Mouse (Mus musculus) forebrain, embryonic 14.5 days (tissue): ENCODE results near the gene Naip6. TPM values are rescaled to one million over a fixed set of nuclear protein-coding genes. Genes with fewer than 3 reads are reported as not detected.
"Not testable (repeated sequence)": the region's sequence is repeated elsewhere in the genome, so short reads cannot be mapped to it uniquely, and the experiment has no call there.

Experiments
- ATAC-seq: fragments of 200-750 bp; cut with Nextera tagmentation; 2 replicates; pipeline ENCODE4 v1.8.0; 2017; ENCODE audit warnings: mild to moderate bottlenecking, moderate library complexity
- DNase-seq: peaks from one replicate; pipeline ENCODE4 v3.0.0-alpha.2; 2015; ENCODE audit warnings: low spot score
- H3K27ac ChIP-seq: fragments of 300-500 bp; sonication (generic); 2 replicates; pipeline ENCODE4 v1.5.1; 2014; ENCODE audit warnings: low read depth, mild to moderate bottlenecking, control low read depth, low read length, moderate library complexity
- H3K27me3 ChIP-seq: fragments of 300-500 bp; sonication (generic); replicated peaks from 2 replicates; pipeline ENCODE4 v1.6.1; 2014; ENCODE audit warnings: low read length, control low read depth, mixed read lengths; ENCODE audit not compliant: control insufficient read depth, insufficient read depth
- H3K36me3 ChIP-seq: fragments of 300-500 bp; sonication (generic); 2 replicates; pipeline ENCODE4 v1.6.1; 2014; ENCODE audit warnings: low read length, control low read depth; ENCODE audit not compliant: control insufficient read depth, insufficient read depth
- H3K4me1 ChIP-seq: fragments of 300-500 bp; sonication (generic); 2 replicates; pipeline ENCODE4 v1.6.1; 2014; ENCODE audit warnings: antibody characterized with exemption, low read length, control low read depth; ENCODE audit not compliant: control insufficient read depth, insufficient read depth
- H3K4me2 ChIP-seq: fragments of 300-500 bp; sonication (generic); 2 replicates; pipeline ENCODE4 v1.6.1; 2014; ENCODE audit warnings: mild to moderate bottlenecking, control low read depth, low read length
- H3K4me3 ChIP-seq: fragments of 300-500 bp; sonication (generic); 2 replicates; pipeline ENCODE4 v1.5.1; 2014; ENCODE audit warnings: low read depth, low read length, control low read depth
- H3K9ac ChIP-seq: fragments of 300-500 bp; sonication (generic); 2 replicates; pipeline ENCODE4 v1.6.1; 2014; ENCODE audit warnings: mild to moderate bottlenecking, low read length, control low read depth, moderate library complexity
- H3K9me3 ChIP-seq: fragments of 300-500 bp; sonication (generic); replicated peaks from 2 replicates; pipeline ENCODE4 v1.6.1; 2016; ENCODE audit warnings: low read length, control low read depth, mixed read lengths; ENCODE audit not compliant: control insufficient read depth
- WGBS: fragments of 180-500 bp; shearing (Covaris S2); extraction: QIAGEN DNeasy Blood & Tissue Kit; methylation state at CpG from one replicate; pipeline ENCODE4 v1.1.7; 2014; 5-methylcytosine and 5-hydroxymethylcytosine counted together
- polyA plus RNA-seq: library from polyadenylated mRNA; unstranded; fragments of >200 nt; fragmentation: Nextera tagmentation; extraction: Ambion mirVana; gene quantifications from 2 replicates; pipeline ENCODE4 v1.2.1, GENCODE M21; 2014

Gene Naip6
- polyA plus RNA-seq, 1 experiment from 2014 or later, result not detected

DNA sequence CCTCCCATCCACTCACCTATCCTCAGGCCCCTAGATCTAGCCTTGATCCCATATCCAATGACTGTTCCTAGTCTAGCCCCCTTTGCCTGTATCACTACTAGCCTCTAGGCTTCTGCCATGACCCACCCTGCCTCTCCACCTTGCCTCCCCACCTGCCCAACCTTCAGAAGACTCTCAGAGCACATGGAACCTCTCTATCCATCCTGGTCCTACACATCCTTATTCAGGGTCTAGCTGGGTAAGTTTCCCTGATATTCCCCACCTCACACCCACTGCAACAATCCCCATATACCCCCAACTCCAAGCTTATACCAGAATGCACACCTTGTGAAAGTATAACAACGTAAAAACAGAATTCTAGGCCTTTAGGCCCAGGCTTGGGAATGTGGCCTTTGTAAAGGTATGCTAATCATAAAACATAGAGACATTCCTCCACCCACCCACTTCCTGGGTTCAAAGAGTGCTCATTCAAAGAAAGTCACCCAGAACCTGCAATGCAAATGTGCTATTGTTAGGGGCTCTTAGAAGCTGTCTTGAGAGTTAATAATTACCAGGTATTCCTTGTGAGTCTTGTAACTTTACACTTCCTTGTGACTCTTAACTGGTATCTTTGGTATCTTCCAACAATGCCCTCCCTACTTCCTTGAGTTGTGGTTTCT is 45.9 kb downstream of the Naip6 start:
- WGBS, result no CpG with 5 or more reads among the region's 1 CpGs

DNA sequence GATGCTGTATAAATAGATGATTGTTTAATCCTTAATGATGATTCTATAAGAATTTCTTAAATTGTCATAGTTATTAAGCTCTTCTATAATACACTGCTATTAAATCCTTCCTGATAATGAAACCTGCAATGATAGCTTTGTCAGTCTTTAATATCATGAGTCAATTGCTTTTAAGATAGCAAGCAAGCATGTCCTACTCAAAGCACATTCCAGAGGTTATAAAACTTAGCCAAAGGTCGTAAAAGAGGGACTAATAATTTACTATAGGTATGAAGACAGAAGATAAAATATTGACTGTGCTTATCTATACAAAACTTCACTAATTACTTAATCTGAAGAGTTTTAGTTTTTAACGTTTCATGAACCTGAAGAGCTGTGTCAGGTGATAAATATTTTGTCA is 60.5 kb downstream of the Naip6 start:
- not testable (repeated sequence) for H3K36me3 ChIP-seq, H3K9me3 ChIP-seq, DNase-seq, H3K27me3 ChIP-seq, H3K9ac ChIP-seq, ATAC-seq, H3K4me2 ChIP-seq, H3K4me1 ChIP-seq, H3K4me3 ChIP-seq, H3K27ac ChIP-seq
- WGBS, result 73% methylated on average over 2 of the region's 2 CpGs

More for the DNA sequence above, 45.9 kb downstream of the Naip6 start:
- not testable (repeated sequence) for H3K9ac ChIP-seq, H3K9me3 ChIP-seq, H3K27me3 ChIP-seq, DNase-seq, H3K4me1 ChIP-seq, H3K4me2 ChIP-seq, H3K27ac ChIP-seq, H3K4me3 ChIP-seq, ATAC-seq, H3K36me3 ChIP-seq

DNA sequence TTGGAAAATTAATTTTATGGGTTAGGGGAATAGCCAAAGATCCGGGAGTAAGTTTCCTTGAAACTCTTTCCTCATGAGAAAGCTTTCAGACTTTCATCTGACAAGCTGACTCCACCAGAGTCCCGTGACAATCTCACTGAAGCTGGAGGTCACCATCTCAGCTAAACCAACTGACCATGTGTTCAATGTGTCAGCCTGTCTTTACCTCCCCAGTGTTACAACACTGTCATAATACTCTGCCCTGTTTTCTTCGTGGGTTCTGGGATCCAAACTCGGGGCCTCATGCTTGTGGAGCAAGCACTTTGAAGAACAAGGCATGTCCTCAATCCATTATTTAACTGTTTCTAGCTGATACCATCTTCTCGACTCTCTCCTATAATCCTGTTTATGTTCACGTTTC is 61.5 kb downstream of the Naip6 start:
- 88% methylated on average over 5 of the region's 6 CpGs for WGBS
- not testable (repeated sequence) for H3K9me3 ChIP-seq, DNase-seq, H3K4me1 ChIP-seq, H3K4me3 ChIP-seq, H3K27me3 ChIP-seq, ATAC-seq, H3K27ac ChIP-seq, H3K9ac ChIP-seq, H3K36me3 ChIP-seq, H3K4me2 ChIP-seq

DNA sequence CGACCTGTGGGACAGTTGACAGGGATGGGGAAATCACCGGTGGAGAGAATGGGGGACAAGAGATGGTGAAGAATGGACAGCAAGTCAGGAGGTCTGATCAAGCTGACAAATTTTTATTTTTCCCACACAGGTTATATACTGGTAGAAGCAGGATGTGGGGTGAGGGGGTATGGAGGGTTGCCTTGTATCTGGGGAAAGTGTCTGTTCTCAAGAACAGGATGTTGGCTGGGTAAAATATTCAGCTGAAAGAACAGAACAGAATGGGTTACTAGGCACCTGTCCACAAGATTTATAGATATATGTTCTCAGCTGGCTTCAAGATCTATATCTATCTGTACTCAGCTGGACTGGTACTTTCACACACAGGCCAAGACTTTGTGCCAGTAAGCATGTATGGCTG is 65.6 kb downstream of the Naip6 start:
- not testable (repeated sequence) for H3K27ac ChIP-seq, H3K9ac ChIP-seq, H3K9me3 ChIP-seq, H3K4me2 ChIP-seq, H3K4me3 ChIP-seq, H3K4me1 ChIP-seq, DNase-seq, H3K27me3 ChIP-seq, H3K36me3 ChIP-seq, ATAC-seq
- WGBS, result 82% methylated on average over 2 of the region's 2 CpGs

DNA sequence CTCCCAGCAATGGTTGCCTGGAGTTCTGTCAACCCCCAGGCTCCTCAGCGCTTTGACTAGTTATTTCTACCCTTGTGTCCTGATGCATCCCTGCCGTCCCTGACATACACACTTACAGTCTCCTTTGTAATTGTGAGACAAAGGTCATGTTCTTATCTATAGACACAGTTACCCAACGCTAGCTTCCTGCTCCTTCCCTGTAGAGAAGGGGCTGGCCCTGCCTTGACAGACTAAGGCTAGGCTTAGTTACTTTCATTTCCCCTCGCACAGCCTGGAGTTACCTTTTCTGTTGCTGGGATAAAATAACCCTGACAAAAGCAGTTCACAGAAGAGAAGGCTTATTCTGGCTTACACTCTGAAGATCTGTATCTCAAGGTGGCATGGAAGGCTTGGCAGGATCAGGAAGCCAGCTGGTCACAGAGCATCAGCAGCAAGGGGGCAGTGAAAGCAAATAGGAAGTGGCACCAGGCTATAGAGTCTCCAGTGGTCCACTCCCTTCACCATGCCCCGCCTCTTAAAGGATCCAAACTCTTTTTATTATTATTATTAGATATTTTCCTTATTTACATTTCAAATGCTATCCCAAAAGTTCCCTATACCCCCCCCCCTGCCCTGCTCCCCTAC is 70.5 kb downstream of the Naip6 start:
- not testable (repeated sequence) for H3K9me3 ChIP-seq, H3K27ac ChIP-seq, H3K36me3 ChIP-seq, H3K4me3 ChIP-seq, H3K27me3 ChIP-seq, DNase-seq, ATAC-seq, H3K9ac ChIP-seq, H3K4me2 ChIP-seq, H3K4me1 ChIP-seq
- WGBS, result 82% methylated on average over 5 of the region's 5 CpGs

DNA sequence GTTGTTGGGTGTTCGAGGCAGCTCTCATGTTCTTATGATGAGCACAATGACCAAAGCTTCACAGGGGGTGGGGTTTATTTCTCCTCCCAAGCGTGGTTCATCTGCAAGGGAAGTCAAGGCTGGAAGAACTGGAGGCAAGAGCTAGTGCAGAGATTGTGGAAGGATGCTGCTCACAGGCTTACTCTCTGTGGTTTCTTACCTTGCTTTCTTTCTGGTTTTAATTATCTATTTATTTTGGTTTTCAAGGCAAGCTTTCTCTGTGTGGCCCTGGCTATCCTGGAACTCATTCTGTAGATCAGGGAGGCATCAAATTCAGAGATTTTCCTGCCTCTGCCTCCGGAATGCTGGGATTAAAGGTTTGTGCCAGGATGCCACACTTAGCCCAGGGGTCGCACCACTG is 71.3 kb downstream of the Naip6 start, which contains the start of gene Naip5:
TSS of gene Naip5 (minus strand) at position 101 of the 400 bp plus-strand sequence.
- H3K9ac ChIP-seq, result not testable (repeated sequence)

DNA sequence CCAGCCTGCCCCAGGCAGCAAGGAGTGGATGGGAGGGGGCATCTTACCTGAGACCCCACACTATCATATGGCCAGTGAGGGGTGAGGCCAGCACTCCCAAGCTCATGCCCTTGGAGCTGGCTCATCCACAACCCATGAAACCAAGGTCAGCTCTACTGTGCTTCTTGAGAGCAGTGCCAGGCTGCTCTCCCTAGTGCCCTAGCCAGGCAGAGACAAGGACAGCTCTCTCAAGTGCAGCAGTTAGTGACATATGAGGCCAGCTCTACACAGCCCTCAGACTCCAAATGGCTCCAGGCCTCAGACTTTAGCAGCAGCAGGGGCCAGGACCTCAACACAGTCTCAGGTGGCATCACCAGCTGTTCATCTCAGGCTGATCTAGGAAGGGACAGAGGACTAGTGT is 73.8 kb downstream of the Naip6 start:
- no peaks in the 10 kb centered on the region for H3K9me3 ChIP-seq
- H3K27me3 ChIP-seq, result no peaks in the 10 kb centered on the region
- no peak overlapping the region for H3K4me3 ChIP-seq
- DNase-seq, result no peak
- H3K27ac ChIP-seq, result no peak overlapping the region
- no peaks in the 10 kb centered on the region for H3K36me3 ChIP-seq
- H3K4me1 ChIP-seq, result no peaks in the 10 kb centered on the region
- no peak overlapping the region for H3K9ac ChIP-seq
- ATAC-seq, result no peak
- H3K4me2 ChIP-seq, result no peak overlapping the region

More for the DNA sequence above, 71.3 kb downstream of the Naip6 start, which contains the start of gene Naip5:
- not testable (repeated sequence) for H3K4me2 ChIP-seq, H3K27me3 ChIP-seq, H3K36me3 ChIP-seq, H3K4me3 ChIP-seq, H3K4me1 ChIP-seq, H3K9me3 ChIP-seq, H3K27ac ChIP-seq, ATAC-seq, DNase-seq
- WGBS, result 84% methylated on average over 4 of the region's 4 CpGs

Other genes starting within 250 kb of the Naip6 start
- gene Bdp1, start 213.6 kb downstream of the Naip6 start, polyA plus RNA-seq, result 18.0 and 24.1 TPM in 2 replicates
- gene Serf1, start 209.7 kb downstream of the Naip6 start, polyA plus RNA-seq, result 409 and 411 TPM in 2 replicates
- 57.0 and 61.0 TPM in 2 replicates for gene Smn1, start 192.8 kb downstream of the Naip6 start, polyA plus RNA-seq
- gene Naip2, start 115.6 kb downstream of the Naip6 start, polyA plus RNA-seq, result 0.13 and 0.15 TPM in 2 replicates
- 0.03 and 0.14 TPM in 2 replicates for gene Naip5, start 71.4 kb downstream of the Naip6 start, polyA plus RNA-seq
- gene Naip1, start 135.2 kb upstream of the Naip6 start, polyA plus RNA-seq, result not detected in 2 replicates
- 63.0 and 64.8 TPM in 2 replicates for gene Gtf2h2, start 174.9 kb upstream of the Naip6 start, polyA plus RNA-seq
- gene Ocln, start 235.0 kb upstream of the Naip6 start, polyA plus RNA-seq, result 5.6 and 10.5 TPM in 2 replicates